Mouse (Mus musculus) brain, embryonic 14.5 days (tissue): ENCODE data around the gene Ccl3.

Experiments used
- CTCF ChIP-seq: fragments of 200-500 bp; IDR thresholded peaks from 2 replicates; pipeline ENCODE4 v1.5.1; 2012; ENCODE audit warnings: inconsistent platforms, mild to moderate bottlenecking, moderate library complexity, borderline replicate concordance; ENCODE audit not compliant: insufficient read depth, insufficient read length; ENCODE audit errors: extremely low read depth
- POLR2A ChIP-seq: fragments of 200-500 bp; IDR thresholded peaks from 2 replicates; pipeline ENCODE4 v1.6.1; 2012; ENCODE audit warnings: mild to moderate bottlenecking, inconsistent platforms, borderline replicate concordance; ENCODE audit not compliant: poor library complexity, insufficient read depth, insufficient read length, severe bottlenecking; ENCODE audit errors: extremely low read depth

GRCm38 (mm10) chr11:83623586-83623985, 25.6 kb downstream of the Ccl3 start:
- TF ChIP-seq CTCF (no peak), POLR2A (no peak)
